8 mouse cellular contexts compared by ENCODE assay signal in genomic region chr10:61381823-61382222, GRCm38 (mm10). TPM values are rescaled to one million over a fixed set of nuclear protein-coding genes. Genes with fewer than 3 reads are reported as not detected.
DNase-seq lines count a peak whose midpoint lies in the region; ATAC-seq and TF ChIP-seq lines count a peak whose summit lies in the region.

No protein-coding gene starts in this region.

- intact Hi-C loops in left cerebral cortex, adult 2 months (cut with DNase I) = no loop called here
- intact Hi-C loops in left cerebral cortex, postnatal 4 days (cut with DNase I) = no loop called here

- H3K27me3 ChIP-seq in heart, embryonic 13.5 days (replicated peaks) = no peaks in the 10 kb centered on the region
- no peaks in the 10 kb centered on the region for H3K27me3 ChIP-seq in limb, embryonic 11.5 days (ENCODE audit: control insufficient read depth, insufficient read depth, low read length)
- H3K27me3 ChIP-seq in midbrain, embryonic 15.5 days (replicated peaks) = no peaks in the 10 kb centered on the region

- DNase-seq in left cerebral cortex, adult 2 months (ENCODE audit: extremely low spot score in 1 of 2, low spot score in 2 of 2) = no peak
- no peak for DNase-seq in left cerebral cortex, postnatal 4 days
- DNase-seq in limb, embryonic 11.5 days (ENCODE audit: low spot score) = no peak
- no peak for DNase-seq in frontal cortex, postnatal 36 days (ENCODE audit: low spot score in 2 of 2)
- DNase-seq in c-Kit-positive CD71-positive TER-119-positive erythroid progenitor cells, embryonic 14.5 days (ENCODE audit: low spot score) = no peak
- no peak for DNase-seq in urinary bladder, postnatal 4 days (ENCODE audit: low spot score in 2 of 2)

- H3K4me1 ChIP-seq in heart, embryonic 13.5 days = peaks cover 93% of the 10 kb centered on the region
- H3K4me1 ChIP-seq in limb, embryonic 11.5 days (ENCODE audit: control insufficient read depth, insufficient read depth, low read length) = peaks cover 16% of the 10 kb centered on the region
- peaks cover 34% of the 10 kb centered on the region for H3K4me1 ChIP-seq in midbrain, embryonic 15.5 days

- TF ChIP-seq CTCF in left cerebral cortex, adult 2 months (IDR thresholded peaks at IDR 0.05) = no peak

- peak overlapping the region; percentile 61; the same call in 1 of the 2 replicates for H3K4me3 ChIP-seq in left cerebral cortex, adult 2 months
- peak overlapping the region; percentile 83 for H3K4me3 ChIP-seq in heart, embryonic 13.5 days
- peak overlapping the region; percentile 67 for H3K4me3 ChIP-seq in limb, embryonic 11.5 days (ENCODE audit: low read depth, low read length)
- peak overlapping the region; percentile 70 for H3K4me3 ChIP-seq in midbrain, embryonic 15.5 days

- peak overlapping the region; percentile 91 for H3K9ac ChIP-seq in heart, embryonic 13.5 days
- peak overlapping the region; percentile 70; the same call in 1 of the 2 replicates for H3K9ac ChIP-seq in limb, embryonic 11.5 days (ENCODE audit: low read length)
- no peak overlapping the region; the same call in 1 of the 2 replicates for H3K9ac ChIP-seq in midbrain, embryonic 15.5 days

- peak overlapping the region; percentile 94 for H3K4me2 ChIP-seq in heart, embryonic 13.5 days
- H3K4me2 ChIP-seq in limb, embryonic 11.5 days (ENCODE audit: low read depth, severe bottlenecking) = peak overlapping the region; percentile 74
- H3K4me2 ChIP-seq in midbrain, embryonic 15.5 days = peak overlapping the region; percentile 91

- H3K9me3 ChIP-seq in heart, embryonic 13.5 days = no peaks in the 10 kb centered on the region
- H3K9me3 ChIP-seq in limb, embryonic 11.5 days (ENCODE audit: control insufficient read depth, low read length) = no peaks in the 10 kb centered on the region
- no peaks in the 10 kb centered on the region for H3K9me3 ChIP-seq in midbrain, embryonic 15.5 days

- ATAC-seq in heart, embryonic 13.5 days (ENCODE audit: extremely low read depth, insufficient number of reproducible peaks, low FRiP score, low TSS enrichment) = no peak
- ATAC-seq in limb, embryonic 11.5 days (ENCODE audit: insufficient number of reproducible peaks, low FRiP score, low TSS enrichment, low read depth) = no peak
- ATAC-seq in midbrain, embryonic 15.5 days (replicated peaks) = no peak

- peaks cover 11% of the 10 kb centered on the region; the same call in 1 of the 2 replicates for H3K36me3 ChIP-seq in heart, embryonic 13.5 days
- no peaks in the 10 kb centered on the region for H3K36me3 ChIP-seq in limb, embryonic 11.5 days (ENCODE audit: control insufficient read depth, insufficient read depth, low read length)
- no peaks in the 10 kb centered on the region for H3K36me3 ChIP-seq in midbrain, embryonic 15.5 days (replicated peaks)

- no peak overlapping the region; the same call in 1 of the 2 replicates for H3K27ac ChIP-seq in left cerebral cortex, adult 2 months
- peak overlapping the region; percentile 95 for H3K27ac ChIP-seq in heart, embryonic 13.5 days (replicated peaks)
- no peak overlapping the region for H3K27ac ChIP-seq in limb, embryonic 11.5 days (replicated peaks; ENCODE audit: low read depth, low read length)
- H3K27ac ChIP-seq in midbrain, embryonic 15.5 days = no peak overlapping the region

- WGBS in heart, embryonic 13.5 days = 17% methylated on average over 8 of the region's 8 CpGs
- 11% methylated on average over 8 of the region's 8 CpGs for WGBS in limb, embryonic 11.5 days
- 26% methylated on average over 8 of the region's 8 CpGs for WGBS in midbrain, embryonic 15.5 days

RNA-seq across cellular contexts. Expression of gene Pald1, which starts 1.5 kb away (rescaled TPM):
- total RNA-seq in left cerebral cortex, adult 2 months (2021) = 1 to 10 TPM; 8.1 to 8.3 TPM
- 10 to 100 TPM; 22.8 to 25.8 TPM for total RNA-seq in left cerebral cortex, postnatal 4 days (2021)
- 25.9 and 26.6 TPM in 2 replicates for polyA plus RNA-seq in heart, embryonic 13.5 days (2015; fragmentation: Nextera tagmentation; extraction: Ambion mirVana)
- 16.0 and 17.0 TPM in 2 replicates for polyA plus RNA-seq in limb, embryonic 11.5 days (2014; fragmentation: Nextera tagmentation; extraction: Ambion mirVana)
- polyA plus RNA-seq in midbrain, embryonic 15.5 days (2015; fragmentation: Nextera tagmentation; extraction: Ambion mirVana) = 22.5 and 23.7 TPM in 2 replicates

RNA-seq across cellular contexts. Expression of gene Nodal, which starts 35.9 kb away (rescaled TPM):
- total RNA-seq in left cerebral cortex, adult 2 months (2021) = not detected
- under 1 TPM in 1 of 2 experiments, not detected in 1; 0.18 TPM for total RNA-seq in left cerebral cortex, postnatal 4 days (2021)
- 0.09 TPM in 1 of 2 replicates, not detected in the other for polyA plus RNA-seq in heart, embryonic 13.5 days (2015; fragmentation: Nextera tagmentation; extraction: Ambion mirVana)
- polyA plus RNA-seq in limb, embryonic 11.5 days (2014; fragmentation: Nextera tagmentation; extraction: Ambion mirVana) = not detected in 2 replicates
- 0.10 and 0.28 TPM in 2 replicates for polyA plus RNA-seq in midbrain, embryonic 15.5 days (2015; fragmentation: Nextera tagmentation; extraction: Ambion mirVana)
